24 mouse cellular contexts compared by ENCODE assay signal in genomic region chr1:38548671-38549661, GRCm38 (mm10).
A peak's percentile ranks its signal among the peaks of the same experiment; 100 is the strongest.
DNase-seq lines count a peak whose midpoint lies in the region; ATAC-seq and TF ChIP-seq lines count a peak whose summit lies in the region.
"Had no signal": no experiment of that assay in that cellular context is flagged by ENCODE, and none has a peak within 500 bp of the region (broad histone marks: within the 10 kb centered on the region; RNA-seq: fewer than 3 reads in every experiment).

No protein-coding gene starts in this region.

- in situ Hi-C loops in ES-E14 (cut with MboI; ENCODE audit: low sequenced_read_pairs in 2 of 2, unreplicated experiment in 2 of 2): no loop called here

- TF ChIP-seq CTCF in hindbrain, postnatal 0 days (IDR thresholded peaks at IDR 0.05; ENCODE audit: low read depth): no peak
- TF ChIP-seq CTCF in embryonic fibroblast, embryonic 13.5 days (IDR thresholded peaks at IDR 0.05; ENCODE audit: borderline replicate concordance, insufficient read depth, low read length): no peak

- no peak overlapping the region for H3K9ac ChIP-seq in hindbrain, embryonic 13.5 days
- no peak overlapping the region for H3K9ac ChIP-seq in hindbrain, postnatal 0 days (replicated peaks; ENCODE audit: low read length)
- H3K9ac ChIP-seq in ES-E14 (ENCODE audit: insufficient read depth, low read depth, low read length, poor library complexity, severe bottlenecking): no peak overlapping the region
- H3K9ac ChIP-seq: forebrain, embryonic 13.5 days; lung, embryonic 15.5 days had no signal

- no peaks in the 10 kb centered on the region for H3K36me3 ChIP-seq in hindbrain, embryonic 13.5 days
- no peaks in the 10 kb centered on the region for H3K36me3 ChIP-seq in hindbrain, postnatal 0 days (ENCODE audit: insufficient read depth, low read length)
- H3K36me3 ChIP-seq in ES-E14 (ENCODE audit: control insufficient read depth, insufficient read depth, low read length, poor library complexity, severe bottlenecking): no peaks in the 10 kb centered on the region
- H3K36me3 ChIP-seq: embryonic facial prominence, embryonic 10.5 days; lung, embryonic 15.5 days had no signal

- H3K4me1 ChIP-seq in hindbrain, embryonic 13.5 days (replicated peaks): peaks cover 61% of the 10 kb centered on the region
- H3K4me1 ChIP-seq in hindbrain, postnatal 0 days (ENCODE audit: insufficient read depth, low read length): peaks cover 17% of the 10 kb centered on the region
- H3K4me1 ChIP-seq in ES-E14 (ENCODE audit: control insufficient read depth in 2 of 2, insufficient read depth in 2 of 2, low read length in 2 of 2, poor library complexity in 1 of 2): no peaks in the 10 kb centered on the region
- peaks cover 22% of the 10 kb centered on the region for H3K4me1 ChIP-seq in embryonic fibroblast, embryonic 13.5 days (ENCODE audit: control insufficient read depth, insufficient read depth, low read length)

- ATAC-seq in hindbrain, embryonic 13.5 days (ENCODE audit: low FRiP score): no peak
- ATAC-seq in hindbrain, postnatal 0 days: no peak
- ATAC-seq: forebrain, embryonic 13.5 days had no signal

- TF ChIP-seq POLR2A in embryonic fibroblast, embryonic 13.5 days (IDR thresholded peaks at IDR 0.05; ENCODE audit: low read depth, low read length): no peak

- H3K4me2 ChIP-seq in hindbrain, embryonic 13.5 days: no peak overlapping the region
- H3K4me2 ChIP-seq in hindbrain, postnatal 0 days (ENCODE audit: low read depth, low read length): no peak overlapping the region
- H3K4me2 ChIP-seq: forebrain, embryonic 13.5 days; liver, embryonic 11.5 days; lung, embryonic 15.5 days; midbrain, embryonic 11.5 days had no signal

- H3K27me3 ChIP-seq in hindbrain, embryonic 13.5 days: no peaks in the 10 kb centered on the region
- no peaks in the 10 kb centered on the region for H3K27me3 ChIP-seq in hindbrain, postnatal 0 days (ENCODE audit: insufficient read depth, low read length)
- H3K27me3 ChIP-seq: forebrain, embryonic 13.5 days; lung, embryonic 15.5 days had no signal

- 0 out of 2 replicates have a peak overlapping the region, but pooled peaks have one; percentile 1 for H3K27ac ChIP-seq in hindbrain, embryonic 13.5 days
- H3K27ac ChIP-seq in hindbrain, postnatal 0 days: no peak overlapping the region
- no peak overlapping the region for H3K27ac ChIP-seq in ES-E14 (ENCODE audit: insufficient read depth, low read depth, low read length, poor library complexity, severe bottlenecking)
- peak overlapping the region; percentile 42; the same call in 1 of the 2 replicates for H3K27ac ChIP-seq in embryonic fibroblast, embryonic 13.5 days (ENCODE audit: insufficient read depth, low read length)
- H3K27ac ChIP-seq: embryonic facial prominence, embryonic 10.5 days; forebrain, embryonic 13.5 days; heart, adult 2 months; layer of hippocampus, adult 2 months; limb, embryonic 10.5 days; lung, embryonic 15.5 days; stomach, postnatal 0 days had no signal

- DNase-seq in hindbrain, postnatal 0 days (ENCODE audit: low spot score): no peak
- DNase-seq in 416B (ENCODE audit: low read depth) (peak; percentile 46), ES-E14 (ENCODE audit: low read depth, low spot score) (no peak)
- DNase-seq in cerebellum, postnatal 10 days: no peak
- DNase-seq in testis, postnatal 14 days (ENCODE audit: low spot score): no peak
- DNase-seq in right cerebral cortex, postnatal 36 days (ENCODE audit: low spot score in 2 of 2): no peak
- DNase-seq: adrenal gland, postnatal 10 days; cerebellum, adult 11 months; cerebellum, postnatal 25 days; heart, adult 2 months; kidney, adult 8-10 months; kidney, postnatal 14 days; right cerebral cortex, postnatal 25 days; thymus, postnatal 25 days had no signal

- 58% methylated on average over 8 of the region's 8 CpGs for WGBS in hindbrain, embryonic 13.5 days
- WGBS in hindbrain, postnatal 0 days: 54% methylated on average over 8 of the region's 8 CpGs

- no peak overlapping the region for H3K4me3 ChIP-seq in hindbrain, embryonic 13.5 days
- H3K4me3 ChIP-seq in hindbrain, postnatal 0 days (ENCODE audit: low read length): no peak overlapping the region
- no peak overlapping the region for H3K4me3 ChIP-seq in ES-E14 (ENCODE audit: insufficient read depth in 1 of 2, low read depth in 1 of 2, low read length in 2 of 2, poor library complexity in 1 of 2, severe bottlenecking in 1 of 2)
- no peak overlapping the region for H3K4me3 ChIP-seq in embryonic fibroblast, embryonic 13.5 days (ENCODE audit: insufficient read depth, low read length)
- H3K4me3 ChIP-seq: embryonic facial prominence, embryonic 10.5 days; forebrain, embryonic 13.5 days; heart, adult 2 months; layer of hippocampus, adult 2 months; limb, embryonic 10.5 days; lung, embryonic 15.5 days had no signal

- H3K9me3 ChIP-seq in hindbrain, embryonic 13.5 days: no peaks in the 10 kb centered on the region
- H3K9me3 ChIP-seq in hindbrain, postnatal 0 days (ENCODE audit: low read length): no peaks in the 10 kb centered on the region
- H3K9me3 ChIP-seq in ES-E14 (ENCODE audit: control insufficient read depth, insufficient read depth, low read depth, low read length): no peaks in the 10 kb centered on the region
- H3K9me3 ChIP-seq: embryonic facial prominence, embryonic 10.5 days; forebrain, embryonic 13.5 days; limb, embryonic 10.5 days; lung, embryonic 15.5 days had no signal

TF ChIP-seq in ES-E14, 5 proteins besides CTCF, POLR2A, EP300 and RAD21:
- TF ChIP-seq CHD2 (IDR thresholded peaks at IDR 0.05; ENCODE audit: low read depth, low read length) (no peak), MAFK (IDR thresholded peaks at IDR 0.05; ENCODE audit: insufficient read depth, low read depth, low read length) (peak; percentile 100)

Comparison
In these comparisons a context has a peak if more than half of its experiments do, and no peak if none do; other contexts are left out.
1. H3K27ac ChIP-seq: peak in hindbrain, embryonic 13.5 days (single experiment) and embryonic fibroblast, embryonic 13.5 days (single experiment); none in hindbrain, postnatal 0 days (single experiment) and ES-E14 (single experiment).